In the genomic region with DNA sequence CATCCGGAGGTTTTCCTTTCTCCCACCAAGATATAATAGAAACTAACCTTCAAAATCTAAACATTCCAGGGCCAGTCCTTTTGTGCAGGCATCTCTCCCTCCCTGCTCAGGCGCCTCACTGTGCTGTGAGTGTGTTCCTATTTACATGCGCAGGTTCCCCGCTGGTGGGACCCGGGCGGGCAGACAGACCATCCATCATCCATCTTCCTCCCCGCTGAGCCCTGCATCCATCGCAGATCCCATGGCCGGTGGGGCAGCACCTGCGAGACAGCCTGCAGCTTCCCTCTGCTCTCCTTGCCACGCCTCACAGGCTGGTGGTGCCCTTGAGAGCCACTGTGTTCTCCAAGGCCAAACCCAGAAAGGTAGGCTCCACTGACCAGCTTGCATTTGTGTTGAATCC, we compare ENCODE assay signal across 12 mouse cellular contexts. TPM values are rescaled to one million over a fixed set of nuclear protein-coding genes. Genes with fewer than 3 reads are reported as not detected.
DNase-seq lines count a peak whose midpoint lies in the region; ATAC-seq and TF ChIP-seq lines count a peak whose summit lies in the region.
"Had no signal": no experiment of that assay in that cellular context is flagged by ENCODE, and none has a peak within 500 bp of the region (broad histone marks: within the 10 kb centered on the region; RNA-seq: fewer than 3 reads in every experiment).

Gene Gm10295 (minus strand): TSS at position 122 of the 400 bp plus-strand sequence.

- no peak within 1 kb of the TSS for H3K27ac ChIP-seq in ES-Bruce4 (ENCODE audit: insufficient read depth, low read length)
- no peak within 1 kb of the TSS for H3K27ac ChIP-seq in embryonic facial prominence, embryonic 14.5 days (replicated peaks; ENCODE audit: low read depth, low read length)
- no peak within 1 kb of the TSS for H3K27ac ChIP-seq in midbrain, embryonic 14.5 days (replicated peaks; ENCODE audit: low read depth, low read length)
- H3K27ac ChIP-seq: kidney, embryonic 15.5 days had no signal

- TF ChIP-seq CTCF in ES-Bruce4 (IDR thresholded peaks at IDR 0.05; ENCODE audit: low read depth, low read length), result no peak

- H3K9ac ChIP-seq in ES-Bruce4 (ENCODE audit: low read depth, poor library complexity, severe bottlenecking), result no peak within 1 kb of the TSS
- H3K9ac ChIP-seq in embryonic facial prominence, embryonic 14.5 days (ENCODE audit: low read depth, low read length), result no peak within 1 kb of the TSS
- peak within 1 kb of the TSS; percentile 28 for H3K9ac ChIP-seq in midbrain, embryonic 14.5 days (replicated peaks; ENCODE audit: low read length)
- H3K9ac ChIP-seq: kidney, embryonic 15.5 days had no signal

- TF ChIP-seq EP300 in ES-Bruce4 (IDR thresholded peaks at IDR 0.05; ENCODE audit: insufficient read depth, low read depth, low read length), result 0 out of 2 replicates have a peak, but pooled peaks have one; percentile 44

- H3K27me3 ChIP-seq in ES-Bruce4 (ENCODE audit: control insufficient read depth, insufficient read depth, low read length, poor library complexity, severe bottlenecking), result no peaks in the 10 kb centered on the region
- no peaks in the 10 kb centered on the region for H3K27me3 ChIP-seq in embryonic facial prominence, embryonic 14.5 days (replicated peaks; ENCODE audit: control insufficient read depth, insufficient read depth, low read length)
- no peaks in the 10 kb centered on the region; the same call in 1 of the 2 replicates for H3K27me3 ChIP-seq in midbrain, embryonic 14.5 days (ENCODE audit: control insufficient read depth, insufficient read depth, low read length)
- H3K27me3 ChIP-seq: kidney, embryonic 15.5 days had no signal

- peak within 1 kb of the TSS; percentile 24 for H3K4me2 ChIP-seq in embryonic facial prominence, embryonic 14.5 days (ENCODE audit: low read depth, low read length)
- H3K4me2 ChIP-seq in midbrain, embryonic 14.5 days (ENCODE audit: low read length), result peak within 1 kb of the TSS; percentile 38
- H3K4me2 ChIP-seq: kidney, embryonic 15.5 days had no signal

- no peak within 1 kb of the TSS for H3K4me3 ChIP-seq in ES-Bruce4 (ENCODE audit: low read depth, low read length)
- H3K4me3 ChIP-seq in embryonic facial prominence, embryonic 14.5 days (ENCODE audit: low read depth, low read length), result no peak within 1 kb of the TSS
- H3K4me3 ChIP-seq in midbrain, embryonic 14.5 days (replicated peaks; ENCODE audit: low read depth, low read length), result no peak within 1 kb of the TSS
- H3K4me3 ChIP-seq: kidney, embryonic 15.5 days had no signal

- no peaks in the 10 kb centered on the region for H3K36me3 ChIP-seq in ES-Bruce4 (ENCODE audit: control insufficient read depth, insufficient read depth, low read length, poor library complexity, severe bottlenecking)
- H3K36me3 ChIP-seq in embryonic facial prominence, embryonic 14.5 days (ENCODE audit: control insufficient read depth, insufficient read depth, low read length), result no peaks in the 10 kb centered on the region
- no peaks in the 10 kb centered on the region for H3K36me3 ChIP-seq in midbrain, embryonic 14.5 days (ENCODE audit: control insufficient read depth, insufficient read depth, low read length)
- H3K36me3 ChIP-seq: kidney, embryonic 15.5 days had no signal

- WGBS in embryonic facial prominence, embryonic 14.5 days, result 22% methylated on average over 11 of the region's 11 CpGs
- 12% methylated on average over 11 of the region's 11 CpGs for WGBS in midbrain, embryonic 14.5 days

- no peak for TF ChIP-seq POLR2A in ES-Bruce4 (IDR thresholded peaks at IDR 0.05; ENCODE audit: insufficient read depth, low read length)

- H3K4me1 ChIP-seq in ES-Bruce4 (ENCODE audit: control insufficient read depth, insufficient read depth, low read length), result no peaks in the 10 kb centered on the region
- no peaks in the 10 kb centered on the region for H3K4me1 ChIP-seq in embryonic facial prominence, embryonic 14.5 days (ENCODE audit: control insufficient read depth, insufficient read depth, low read length)
- peaks cover 3% of the 10 kb centered on the region; the same call in 1 of the 2 replicates for H3K4me1 ChIP-seq in midbrain, embryonic 14.5 days (ENCODE audit: control insufficient read depth, insufficient read depth, low read length)

- ATAC-seq in embryonic facial prominence, embryonic 14.5 days (ENCODE audit: low read depth), result no peak
- ATAC-seq in midbrain, embryonic 14.5 days (ENCODE audit: low FRiP score, low TSS enrichment), result no peak

- peaks cover 18% of the 10 kb centered on the region for H3K9me3 ChIP-seq in ES-Bruce4 (replicated peaks; ENCODE audit: control insufficient read depth, insufficient read depth, low read length, poor library complexity, severe bottlenecking)
- H3K9me3 ChIP-seq in embryonic facial prominence, embryonic 14.5 days (ENCODE audit: control insufficient read depth, low read length), result no peaks in the 10 kb centered on the region
- H3K9me3 ChIP-seq in midbrain, embryonic 14.5 days (ENCODE audit: control insufficient read depth, low read length), result no peaks in the 10 kb centered on the region
- H3K9me3 ChIP-seq: kidney, embryonic 15.5 days had no signal

- DNase-seq in cerebellum, postnatal 36 days, result peak; percentile 1 to 3
- no peak for DNase-seq in cerebellum, adult 9-11 months
- no peak for DNase-seq in embryonic facial prominence, embryonic 14.5 days (ENCODE audit: low spot score)
- peak; percentile 19 for DNase-seq in midbrain, embryonic 14.5 days
- DNase-seq in thymus, adult 18-20 months, result no peak
- no peak for DNase-seq in yolk sac, embryonic 10.5 days (ENCODE audit: low spot score)
- DNase-seq in urinary bladder, adult 2 months (ENCODE audit: low spot score), result no peak

RNA-seq across cellular contexts. Expression of gene Gm10295, which starts in this region (rescaled TPM):
- polyA plus RNA-seq in ES-Bruce4 (2011; ENCODE audit: insufficient read depth, insufficient read length, low read depth, missing spikeins), result not detected in 2 replicates
- polyA plus RNA-seq in embryonic facial prominence, embryonic 14.5 days (2014; fragmentation: Nextera tagmentation; extraction: Ambion mirVana), result not detected in 2 replicates
- polyA plus RNA-seq in midbrain, embryonic 14.5 days (2014; fragmentation: Nextera tagmentation; extraction: Ambion mirVana), result not detected in 2 replicates
- polyA plus RNA-seq in urinary bladder, adult 2 months (2012; rRNA removed), result not detected in 2 replicates
- polyA plus RNA-seq: frontal cortex, adult 2 months; heart, embryonic 16.5 days; kidney, embryonic 15.5 days; spleen, adult 2 months had no signal

Comparison
In these comparisons a context has a peak if more than half of its experiments do, and no peak if none do; other contexts are left out.
1. DNase-seq: peak in cerebellum, postnatal 36 days (2 of 2); none in cerebellum, adult 9-11 months (single experiment), embryonic facial prominence, embryonic 14.5 days (single experiment), thymus, adult 18-20 months (0 of 2), yolk sac, embryonic 10.5 days (single experiment) and urinary bladder, adult 2 months (single experiment).
2. Peak in DNase-seq, H3K9ac ChIP-seq and H3K4me2 ChIP-seq in midbrain, embryonic 14.5 days; RNA of the gene not detected or under 1 TPM.